Mouse (Mus musculus) stomach, postnatal 0 days (tissue): ENCODE measurements around the gene Krt39.
A peak's percentile ranks its signal among the peaks of the same experiment; 100 is the strongest.

Experiments
- CTCF ChIP-seq: IDR thresholded peaks from 2 replicates; pipeline ENCODE4 v1.5.1; 2016; ENCODE audit warnings: antibody characterized with exemption, low read depth, mild to moderate bottlenecking, moderate library complexity
- EP300 ChIP-seq: optimal IDR thresholded peaks from 2 replicates; pipeline ENCODE3; 2016; ENCODE audit warnings: antibody characterized with exemption

DNA sequence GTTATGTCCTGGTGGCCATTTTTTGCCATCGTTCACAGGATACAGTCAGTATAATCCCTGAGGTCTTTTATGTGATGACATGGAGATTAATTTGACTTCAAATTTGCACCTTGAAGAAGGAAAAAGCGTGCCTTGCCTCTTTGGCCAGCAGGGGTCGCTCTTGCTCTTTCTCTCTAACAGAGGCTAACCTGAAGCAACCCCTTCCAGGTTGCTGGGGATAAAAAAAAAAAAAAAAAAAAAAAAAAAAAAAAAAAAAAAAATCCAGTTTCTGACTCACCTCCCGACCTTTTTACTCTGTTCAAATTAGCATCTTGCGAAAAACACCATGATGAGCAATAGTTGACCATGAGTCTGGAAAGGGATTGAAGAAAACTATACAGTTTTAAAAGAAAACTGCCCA is 56.3 kb downstream of the Krt39 start:
- peak; percentile 86 for TF ChIP-seq CTCF
- TF ChIP-seq EP300: no peak
